Mouse (Mus musculus) MEL (cell line): ENCODE data around the gene St6galnac4.

ENCODE experiments used
- CHD2 ChIP-seq: IDR thresholded peaks from 2 replicates; pipeline ENCODE4 v1.6.1; 2011; ENCODE audit warnings: low read length, improper control_type of control experiment
- CTCF ChIP-seq, 3 experiments: IDR thresholded peaks in 2 of 3; conservative IDR thresholded peaks in 1 of 3; 2 replicates each; pipeline ENCODE4 v1.5.1; 2011 to 2012; ENCODE audit warnings: low read length in 3 of 3, low read depth in 2 of 3, mild to moderate bottlenecking in 2 of 3, improper control_type of control experiment in 1 of 3, inconsistent platforms in 1 of 3, mixed read lengths in 1 of 3, moderate library complexity in 1 of 3; ENCODE audit not compliant: control insufficient read depth in 1 of 3, insufficient read depth in 1 of 3, poor library complexity in 1 of 3, severe bottlenecking in 1 of 3
- EP300 ChIP-seq, 2 experiments: IDR thresholded peaks; 2 replicates each; pipeline ENCODE4 v1.6.1; 2011; ENCODE audit warnings: improper control_type of control experiment in 2 of 2, low read length in 2 of 2, low read depth in 1 of 2, mild to moderate bottlenecking in 1 of 2
- HCFC1 ChIP-seq: IDR thresholded peaks from 2 replicates; pipeline ENCODE4 v1.6.1; 2012; ENCODE audit warnings: low read depth, mild to moderate bottlenecking, inconsistent platforms, low read length, improper control_type of control experiment, moderate library complexity
- MAFK ChIP-seq: IDR thresholded peaks from 2 replicates; pipeline ENCODE4 v1.6.1; 2011; ENCODE audit warnings: low read depth, mild to moderate bottlenecking, low read length, improper control_type of control experiment, borderline replicate concordance
- MYC ChIP-seq: IDR thresholded peaks from 2 replicates; pipeline ENCODE4 v1.6.1; 2011; ENCODE audit warnings: low read depth, mild to moderate bottlenecking, low read length, improper control_type of control experiment, moderate library complexity
- POLR2A ChIP-seq, 2 experiments: IDR thresholded peaks; 2 replicates each; pipeline ENCODE4 v1.6.1; 2011 to 2012; ENCODE audit warnings: low read length in 2 of 2, mild to moderate bottlenecking in 2 of 2, control low read depth in 1 of 2, improper control_type of control experiment in 1 of 2, low read depth in 1 of 2, moderate library complexity in 1 of 2; ENCODE audit not compliant: control insufficient read depth in 1 of 2, insufficient read depth in 1 of 2, poor library complexity in 1 of 2
- RAD21 ChIP-seq: IDR thresholded peaks from 2 replicates; pipeline ENCODE4 v1.6.1; 2011; ENCODE audit warnings: mild to moderate bottlenecking, low read depth, low read length, improper control_type of control experiment
- SIN3A ChIP-seq: IDR thresholded peaks from 2 replicates; pipeline ENCODE4 v1.6.1; 2012; ENCODE audit warnings: low read length, improper control_type of control experiment, inconsistent platforms
- TAL1 ChIP-seq: IDR thresholded peaks from 2 replicates; pipeline ENCODE4 v1.6.1; 2012; ENCODE audit warnings: mild to moderate bottlenecking, inconsistent platforms, low read length, moderate library complexity, mixed read lengths
- USF1 ChIP-seq: IDR thresholded peaks from 2 replicates; pipeline ENCODE4 v1.6.1; 2014; ENCODE audit warnings: low read depth, mild to moderate bottlenecking, inconsistent platforms, low read length, improper control_type of control experiment, moderate library complexity
- ZKSCAN1 ChIP-seq: IDR thresholded peaks from 2 replicates; pipeline ENCODE4 v1.6.1; 2012; ENCODE audit warnings: low read depth, mild to moderate bottlenecking, inconsistent platforms, low read length, improper control_type of control experiment, moderate library complexity

- TF ChIP-seq MAFK: no peak
- TF ChIP-seq MYC: no peak
- TF ChIP-seq POLR2A (IDR thresholded peaks at IDR 0.05; ENCODE audit: control insufficient read depth in 1 of 2, insufficient read depth in 1 of 2, low read depth in 1 of 2, low read length in 2 of 2, poor library complexity in 1 of 2): no peak
- no peak for TF ChIP-seq SIN3A
- no peak for TF ChIP-seq ZKSCAN1
- TF ChIP-seq USF1: no peak
- TF ChIP-seq CTCF (IDR thresholded peaks at IDR 0.05 in 2 of 3, conservative IDR thresholded peaks at IDR 0.05 in 1 of 3; ENCODE audit: control insufficient read depth in 1 of 3, insufficient read depth in 1 of 3, low read depth in 2 of 3, low read length in 3 of 3, poor library complexity in 1 of 3, severe bottlenecking in 1 of 3): no peak
- TF ChIP-seq TAL1: no peak
- no peak for TF ChIP-seq RAD21
- TF ChIP-seq EP300 (IDR thresholded peaks at IDR 0.05; ENCODE audit: low read depth in 1 of 2, low read length in 2 of 2): no peak
- no peak for TF ChIP-seq CHD2
- TF ChIP-seq HCFC1: no peak
Measured at GRCm38 (mm10) chr2:32641810-32642209, 54.9 kb downstream of the St6galnac4 start.
